Mouse (Mus musculus): Measurements from ENCODE around the gene Mep1a. TPM values are rescaled to one million over a fixed set of nuclear protein-coding genes. Genes with fewer than 3 reads are reported as not detected.
"Not testable (repeated sequence)": the region's sequence is repeated elsewhere in the genome, so short reads cannot be mapped to it uniquely, and the experiment has no call there.

Mep1a gene
- polyA plus RNA-seq, 1 experiment from 2014 or later: not detected

DNA sequence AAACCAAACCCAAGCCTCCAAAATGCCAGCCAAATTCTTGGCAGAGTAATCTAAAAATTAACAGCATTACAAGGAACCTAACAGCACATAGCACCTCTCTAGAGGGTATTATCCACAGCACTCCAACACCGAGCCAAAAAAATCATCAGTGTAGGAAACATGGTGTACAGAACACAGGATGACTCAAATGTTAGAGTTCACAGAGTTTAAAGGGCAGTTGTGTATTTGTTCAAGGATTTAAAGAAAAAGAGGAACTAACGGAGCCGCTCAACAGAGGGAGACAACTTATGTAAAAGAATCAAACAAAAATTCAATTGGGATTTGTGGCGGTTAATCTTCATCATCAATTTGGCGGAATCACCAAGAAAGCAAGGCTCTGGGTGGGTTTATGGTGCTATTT is 7.1 kb downstream of the Mep1a start:
- Histone ChIP-seq H3K27ac (ENCODE audit: low read depth, low read length) (no peak overlapping the region), H3K9me3 (replicated peaks; ENCODE audit: control insufficient read depth, low read length) (no peaks in the 10 kb centered on the region), H3K9ac (ENCODE audit: low read length) (no peak overlapping the region), H3K4me1 (ENCODE audit: control insufficient read depth, insufficient read depth, low read length) (no peaks in the 10 kb centered on the region), H3K4me2 (ENCODE audit: low read length) (no peak overlapping the region), H3K36me3 (ENCODE audit: control insufficient read depth, insufficient read depth, low read length) (no peaks in the 10 kb centered on the region), H3K27me3 (replicated peaks; ENCODE audit: control insufficient read depth, insufficient read depth, low read length) (no peaks in the 10 kb centered on the region), H3K4me3 (ENCODE audit: low read depth, low read length) (no peak overlapping the region)
- WGBS: 93% methylated on average over 5 of the region's 5 CpGs
- DNase-seq (ENCODE audit: low spot score) (no peak), ATAC-seq (no peak)

GRCm38 (mm10) chr17:43490371-43490770 is 12.2 kb downstream of the Mep1a start:
- not testable (repeated sequence) for H3K36me3 ChIP-seq (ENCODE audit: control insufficient read depth, insufficient read depth, low read length); H3K4me1 ChIP-seq (ENCODE audit: control insufficient read depth, insufficient read depth, low read length); H3K27ac ChIP-seq (ENCODE audit: low read depth, low read length); ATAC-seq; H3K9ac ChIP-seq (ENCODE audit: low read length); H3K4me3 ChIP-seq (ENCODE audit: low read depth, low read length); H3K27me3 ChIP-seq (replicated peaks; ENCODE audit: control insufficient read depth, insufficient read depth, low read length); H3K9me3 ChIP-seq (replicated peaks; ENCODE audit: control insufficient read depth, low read length); DNase-seq (ENCODE audit: low spot score); H3K4me2 ChIP-seq (ENCODE audit: low read length)
- 99% methylated on average over 6 of the region's 10 CpGs for WGBS

GRCm38 (mm10) chr17:43488439-43489151 is 14.0 kb downstream of the Mep1a start:
- DNase-seq (ENCODE audit: low spot score) (no peak), ATAC-seq (no peak)
- Histone ChIP-seq H3K36me3 (ENCODE audit: control insufficient read depth, insufficient read depth, low read length) (no peaks in the 10 kb centered on the region), H3K27ac (ENCODE audit: low read depth, low read length) (no peak overlapping the region), H3K27me3 (replicated peaks; ENCODE audit: control insufficient read depth, insufficient read depth, low read length) (no peaks in the 10 kb centered on the region), H3K9me3 (replicated peaks; ENCODE audit: control insufficient read depth, low read length) (no peaks in the 10 kb centered on the region), H3K4me3 (ENCODE audit: low read depth, low read length) (no peak overlapping the region), H3K4me2 (ENCODE audit: low read length) (no peak overlapping the region), H3K4me1 (ENCODE audit: control insufficient read depth, insufficient read depth, low read length) (no peaks in the 10 kb centered on the region), H3K9ac (ENCODE audit: low read length) (no peak overlapping the region)
- 91% methylated on average over 2 of the region's 2 CpGs for WGBS

GRCm38 (mm10) chr17:43485982-43486381 is 16.6 kb downstream of the Mep1a start:
- H3K9me3 ChIP-seq (replicated peaks; ENCODE audit: control insufficient read depth, low read length): no peaks in the 10 kb centered on the region
- DNase-seq (ENCODE audit: low spot score) (no peak), ATAC-seq (no peak)

GRCm38 (mm10) chr17:43477621-43478020 is 25.0 kb downstream of the Mep1a start:
- Histone ChIP-seq H3K4me1 (ENCODE audit: control insufficient read depth, insufficient read depth, low read length) (no peaks in the 10 kb centered on the region), H3K9me3 (replicated peaks; ENCODE audit: control insufficient read depth, low read length) (no peaks in the 10 kb centered on the region), H3K4me3 (ENCODE audit: low read depth, low read length) (no peak overlapping the region), H3K4me2 (ENCODE audit: low read length) (no peak overlapping the region), H3K27me3 (replicated peaks; ENCODE audit: control insufficient read depth, insufficient read depth, low read length) (no peaks in the 10 kb centered on the region), H3K27ac (ENCODE audit: low read depth, low read length) (no peak overlapping the region), H3K9ac (ENCODE audit: low read length) (no peak overlapping the region), H3K36me3 (ENCODE audit: control insufficient read depth, insufficient read depth, low read length) (no peaks in the 10 kb centered on the region)
- DNase-seq (ENCODE audit: low spot score): no peak
- ATAC-seq: no peak

More at GRCm38 (mm10) chr17:43485982-43486381, 16.6 kb downstream of the Mep1a start:
- H3K9ac ChIP-seq (ENCODE audit: low read length): no peak overlapping the region
- no peaks in the 10 kb centered on the region for H3K27me3 ChIP-seq (replicated peaks; ENCODE audit: control insufficient read depth, insufficient read depth, low read length)
- no peak overlapping the region for H3K4me3 ChIP-seq (ENCODE audit: low read depth, low read length)
- no peaks in the 10 kb centered on the region for H3K4me1 ChIP-seq (ENCODE audit: control insufficient read depth, insufficient read depth, low read length)
- no peak overlapping the region for H3K27ac ChIP-seq (ENCODE audit: low read depth, low read length)
- no peaks in the 10 kb centered on the region for H3K36me3 ChIP-seq (ENCODE audit: control insufficient read depth, insufficient read depth, low read length)
- no peak overlapping the region for H3K4me2 ChIP-seq (ENCODE audit: low read length)
- WGBS: 83% methylated on average over 3 of the region's 3 CpGs

- Histone ChIP-seq H3K9ac (ENCODE audit: low read length) (no peak overlapping the region), H3K4me1 (ENCODE audit: control insufficient read depth, insufficient read depth, low read length) (no peaks in the 10 kb centered on the region), H3K4me3 (ENCODE audit: low read depth, low read length) (no peak overlapping the region), H3K36me3 (ENCODE audit: control insufficient read depth, insufficient read depth, low read length) (no peaks in the 10 kb centered on the region), H3K27me3 (replicated peaks; ENCODE audit: control insufficient read depth, insufficient read depth, low read length) (no peaks in the 10 kb centered on the region), H3K4me2 (ENCODE audit: low read length) (no peak overlapping the region), H3K27ac (ENCODE audit: low read depth, low read length) (no peak overlapping the region), H3K9me3 (replicated peaks; ENCODE audit: control insufficient read depth, low read length) (no peaks in the 10 kb centered on the region)
- 95% methylated on average over 16 of the region's 16 CpGs for WGBS
- ATAC-seq (no peak), DNase-seq (ENCODE audit: low spot score) (no peak)
These were observed 27.8 kb downstream of the Mep1a start for GRCm38 (mm10) chr17:43474775-43475174.

DNA sequence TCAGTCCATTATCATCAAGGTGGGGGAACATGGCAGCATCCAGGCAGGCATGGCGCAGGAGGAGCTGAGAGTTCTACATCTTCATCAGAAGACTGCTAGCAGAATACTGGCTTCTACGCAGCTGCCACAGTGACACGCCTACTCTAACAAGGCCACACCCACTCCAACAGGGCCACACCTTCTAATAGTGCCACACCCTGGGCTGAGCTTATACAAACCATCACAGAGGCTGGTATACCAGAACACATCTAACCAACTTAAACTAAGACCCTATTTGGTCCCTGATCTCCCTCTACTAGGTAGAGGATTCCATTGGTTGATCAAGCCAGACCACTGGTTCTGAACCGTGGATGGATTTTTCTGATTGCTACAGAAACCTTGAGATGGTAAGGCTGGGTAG is 30.1 kb downstream of the Mep1a start:
- no peaks in the 10 kb centered on the region for H3K9me3 ChIP-seq (replicated peaks; ENCODE audit: control insufficient read depth, low read length)
- no peak overlapping the region for H3K9ac ChIP-seq (ENCODE audit: low read length)
- H3K4me2 ChIP-seq (ENCODE audit: low read length): no peak overlapping the region
- ATAC-seq (no peak), DNase-seq (ENCODE audit: low spot score) (no peak)
- no peak overlapping the region for H3K27ac ChIP-seq (ENCODE audit: low read depth, low read length)
- no peaks in the 10 kb centered on the region for H3K36me3 ChIP-seq (ENCODE audit: control insufficient read depth, insufficient read depth, low read length)
- H3K27me3 ChIP-seq (replicated peaks; ENCODE audit: control insufficient read depth, insufficient read depth, low read length): no peaks in the 10 kb centered on the region
- 78% methylated on average over 4 of the region's 4 CpGs for WGBS
- no peak overlapping the region for H3K4me3 ChIP-seq (ENCODE audit: low read depth, low read length)
- H3K4me1 ChIP-seq (ENCODE audit: control insufficient read depth, insufficient read depth, low read length): no peaks in the 10 kb centered on the region

DNA sequence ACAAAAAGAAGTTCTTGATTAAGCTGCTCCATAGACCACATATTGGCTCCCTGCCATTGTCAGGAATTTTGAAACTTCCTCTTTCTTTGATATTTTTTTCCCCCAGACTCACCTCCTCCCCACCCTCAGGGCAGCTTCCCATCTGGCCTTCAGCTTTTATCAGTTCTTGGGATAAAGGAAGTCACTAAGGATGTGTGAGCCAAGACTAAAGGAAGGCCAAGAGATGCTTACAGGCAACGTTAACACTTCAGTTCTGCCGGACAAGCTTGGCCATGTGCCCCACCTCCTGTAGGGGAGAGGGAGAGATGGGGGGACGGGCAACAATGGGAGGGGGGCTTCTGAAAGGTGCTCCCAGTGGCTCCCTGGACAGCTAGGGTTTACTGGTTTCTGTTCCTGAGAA is 32.6 kb downstream of the Mep1a start:
- no peak for ATAC-seq

DNA sequence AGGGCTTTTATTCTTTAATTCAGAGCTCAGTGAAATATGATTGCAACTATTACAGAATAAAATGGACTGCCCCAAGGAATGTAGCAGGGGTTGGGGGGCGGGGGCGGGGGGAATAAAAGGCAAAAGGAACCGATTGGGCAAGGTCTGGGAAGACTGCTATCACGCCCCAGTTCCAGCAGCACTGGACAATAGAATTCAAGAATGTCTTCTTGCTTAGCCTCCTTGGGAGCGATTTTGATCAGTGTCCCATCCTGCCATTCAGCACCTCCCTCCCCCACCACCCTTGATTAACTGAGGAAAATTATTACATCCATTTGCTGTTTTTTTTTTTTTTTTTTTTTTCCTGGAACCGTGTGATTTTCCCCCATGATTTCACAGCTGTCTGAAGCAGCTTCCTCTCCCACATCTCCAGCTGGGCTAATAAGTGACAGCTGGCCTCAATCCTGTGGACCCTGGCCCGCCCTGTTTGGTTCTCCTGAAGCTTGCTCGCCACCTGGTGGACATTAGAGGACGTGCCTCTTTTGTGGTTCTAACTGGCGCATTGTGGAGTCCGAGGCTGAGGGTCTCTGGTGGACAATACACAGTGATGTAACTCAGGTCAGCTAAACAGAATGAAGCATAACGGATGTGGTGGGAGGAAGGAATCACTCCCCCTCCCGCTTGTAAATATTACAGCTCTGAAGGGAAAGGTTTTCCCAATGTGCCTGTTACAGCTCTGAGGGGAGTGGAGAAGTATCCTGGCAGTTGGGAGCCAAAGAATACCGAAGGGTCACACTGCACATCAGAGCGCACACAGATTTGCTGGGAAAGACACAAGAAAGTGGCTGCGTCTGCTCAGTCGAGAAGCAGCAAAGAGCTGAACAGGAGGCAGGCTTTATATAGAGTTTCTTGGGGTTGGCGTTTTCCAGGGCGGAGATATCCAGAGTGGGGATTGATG is 42.1 kb downstream of the Mep1a start:
- no peak overlapping the region for H3K4me2 ChIP-seq (ENCODE audit: low read length)

More for the DNA sequence above, 32.6 kb downstream of the Mep1a start:
- peak; percentile 5 for DNase-seq (ENCODE audit: low spot score)
- H3K4me3 ChIP-seq (ENCODE audit: low read depth, low read length): no peak overlapping the region
- no peak overlapping the region for H3K4me2 ChIP-seq (ENCODE audit: low read length)
- no peaks in the 10 kb centered on the region for H3K4me1 ChIP-seq (ENCODE audit: control insufficient read depth, insufficient read depth, low read length)
- H3K36me3 ChIP-seq (ENCODE audit: control insufficient read depth, insufficient read depth, low read length): no peaks in the 10 kb centered on the region
- no peaks in the 10 kb centered on the region for H3K9me3 ChIP-seq (replicated peaks; ENCODE audit: control insufficient read depth, low read length)
- H3K27me3 ChIP-seq (replicated peaks; ENCODE audit: control insufficient read depth, insufficient read depth, low read length): no peaks in the 10 kb centered on the region
- H3K9ac ChIP-seq (ENCODE audit: low read length): no peak overlapping the region
- 27% methylated on average over 3 of the region's 3 CpGs for WGBS
- no peak overlapping the region for H3K27ac ChIP-seq (ENCODE audit: low read depth, low read length)

More for the DNA sequence above, 42.1 kb downstream of the Mep1a start:
- Histone ChIP-seq H3K9me3 (replicated peaks; ENCODE audit: control insufficient read depth, low read length) (no peaks in the 10 kb centered on the region), H3K36me3 (ENCODE audit: control insufficient read depth, insufficient read depth, low read length) (no peaks in the 10 kb centered on the region), H3K27ac (ENCODE audit: low read depth, low read length) (no peak overlapping the region), H3K27me3 (replicated peaks; ENCODE audit: control insufficient read depth, insufficient read depth, low read length) (no peaks in the 10 kb centered on the region), H3K4me1 (ENCODE audit: control insufficient read depth, insufficient read depth, low read length) (no peaks in the 10 kb centered on the region), H3K4me3 (ENCODE audit: low read depth, low read length) (no peak overlapping the region), H3K9ac (ENCODE audit: low read length) (no peak overlapping the region)
- WGBS: 38% methylated on average over 19 of the region's 19 CpGs
- ATAC-seq (peak; percentile 96), DNase-seq (ENCODE audit: low spot score) (peak; percentile 93)

All from forebrain, embryonic 14.5 days (tissue).